Mouse (Mus musculus): ENCODE results near the gene Kctd20.

GRCm38 (mm10) chr17:28991286-28991685 is 39.5 kb downstream of the Kctd20 start:
- TF ChIP-seq CTCF (IDR thresholded peaks at IDR 0.05; ENCODE audit: control insufficient read depth, insufficient read depth, insufficient read length) (no peak), CEBPB (IDR thresholded peaks at IDR 0.05; ENCODE audit: low read depth) (no peak), USF1 (IDR thresholded peaks at IDR 0.05; ENCODE audit: low read depth) (no peak), MYOD1 (IDR thresholded peaks at IDR 0.05; ENCODE audit: control insufficient read depth, insufficient read length, low read depth) (no peak), MYOG (IDR thresholded peaks at IDR 0.05; ENCODE audit: control insufficient read depth, extremely low read depth, insufficient read length) (no peak), MAX (IDR thresholded peaks at IDR 0.05) (no peak), FOSL1 (IDR thresholded peaks at IDR 0.05; ENCODE audit: insufficient read depth, low read length, poor library complexity, severe bottlenecking) (no peak)

Measured in C2C12 (cell line).